Mouse (Mus musculus) T-cell, adult 2 months (primary cell): ENCODE data around the gene Gpx4.

ENCODE experiments used
- DNase-seq: peaks from one replicate; pipeline ENCODE4 v3.0.0; 2022; ENCODE audit warnings: low spot score

Gene Gpx4

GRCm38 (mm10) chr10:80074813-80075601 is 28.0 kb downstream of the Gpx4 start:
- DNase-seq: peak; percentile 87

- no peak for DNase-seq
Observed at GRCm38 (mm10) chr10:80075924-80076323, 29.0 kb downstream of the Gpx4 start.

- no peak for DNase-seq
Observed at GRCm38 (mm10) chr10:80076386-80076785, 29.4 kb downstream of the Gpx4 start.

GRCm38 (mm10) chr10:80077312-80077711 is 30.3 kb downstream of the Gpx4 start:
- DNase-seq: no peak

- no peak for DNase-seq
Observed at GRCm38 (mm10) chr10:80078366-80078765, 31.4 kb downstream of the Gpx4 start.

GRCm38 (mm10) chr10:80080396-80081070 is 33.6 kb downstream of the Gpx4 start:
- no peak for DNase-seq

GRCm38 (mm10) chr10:80081075-80081474 is 34.1 kb downstream of the Gpx4 start:
- DNase-seq: no peak

- no peak for DNase-seq
Observed at GRCm38 (mm10) chr10:80084817-80085487, 38.0 kb downstream of the Gpx4 start.

GRCm38 (mm10) chr10:80086847-80087246 is 39.9 kb downstream of the Gpx4 start:
- no peak for DNase-seq

- DNase-seq: no peak
Observed at GRCm38 (mm10) chr10:80087483-80087882, 40.5 kb downstream of the Gpx4 start.

- DNase-seq: no peak
Observed at GRCm38 (mm10) chr10:80089146-80089545, 42.2 kb downstream of the Gpx4 start.

- no peak for DNase-seq
Observed at GRCm38 (mm10) chr10:80091527-80091926, 44.6 kb downstream of the Gpx4 start.

- no peak for DNase-seq
Observed at GRCm38 (mm10) chr10:80092690-80093089, 45.7 kb downstream of the Gpx4 start.

GRCm38 (mm10) chr10:80094085-80094484 is 47.1 kb downstream of the Gpx4 start:
- no peak for DNase-seq

GRCm38 (mm10) chr10:80094684-80095083 is 47.7 kb downstream of the Gpx4 start:
- no peak for DNase-seq

GRCm38 (mm10) chr10:80095547-80095946 is 48.6 kb downstream of the Gpx4 start:
- no peak for DNase-seq

- DNase-seq: no peak
Observed at GRCm38 (mm10) chr10:80097275-80097674, 50.3 kb downstream of the Gpx4 start.

- DNase-seq: no peak
Observed at GRCm38 (mm10) chr10:80098630-80099029, 51.7 kb downstream of the Gpx4 start.

GRCm38 (mm10) chr10:80100982-80101381 is 54.0 kb downstream of the Gpx4 start:
- DNase-seq: no peak

- DNase-seq: peak; percentile 88
Observed at GRCm38 (mm10) chr10:80102216-80102915, 55.4 kb downstream of the Gpx4 start.

- no peak for DNase-seq
Observed at GRCm38 (mm10) chr10:80103032-80103431, 56.1 kb downstream of the Gpx4 start.

GRCm38 (mm10) chr10:80104181-80104580 is 57.2 kb downstream of the Gpx4 start:
- no peak for DNase-seq
